Mouse (Mus musculus) right cerebral cortex, postnatal 4 days (tissue): Measurements from ENCODE around the gene Abhd13.
A peak's percentile ranks its signal among the peaks of the same experiment; 100 is the strongest.

Experiments used
- DNase-seq: peaks from one replicate; pipeline ENCODE4 v3.0.0-alpha.2; 2022

Gene Abhd13

GRCm38 (mm10) chr8:9977573-9978314 lies at the start of gene Abhd13, which contains the start of gene Lig4:
TSS of gene Abhd13 (plus strand) at chr8:9977707.
TSS of gene Lig4 (minus strand) at chr8:9977686.
- peak; percentile 98 for DNase-seq

GRCm38 (mm10) chr8:9929746-9930445 lies 47.6 kb upstream of the Abhd13 start:
- peak; percentile 41 for DNase-seq

GRCm38 (mm10) chr8:9932711-9933110 lies 44.8 kb upstream of the Abhd13 start:
- DNase-seq, result no peak

GRCm38 (mm10) chr8:9934891-9935565 lies 42.5 kb upstream of the Abhd13 start:
- DNase-seq, result peak; percentile 20

GRCm38 (mm10) chr8:9935574-9935973 lies 41.9 kb upstream of the Abhd13 start:
- no peak for DNase-seq

GRCm38 (mm10) chr8:9949134-9949890 lies 28.2 kb upstream of the Abhd13 start:
- DNase-seq, result no peak

- no peak for DNase-seq
Observed at GRCm38 (mm10) chr8:9958338-9958737, 19.2 kb upstream of the Abhd13 start.

GRCm38 (mm10) chr8:9959919-9960318 lies 17.6 kb upstream of the Abhd13 start:
- DNase-seq, result no peak

GRCm38 (mm10) chr8:9971866-9972265 lies 5.6 kb upstream of the Abhd13 start:
- DNase-seq, result no peak

GRCm38 (mm10) chr8:9975276-9975675 lies 2.2 kb upstream of the Abhd13 start:
- no peak for DNase-seq

- DNase-seq, result peak; percentile 95
Observed at GRCm38 (mm10) chr8:9975898-9976611, 1.5 kb upstream of the Abhd13 start.

- peak; percentile 4 for DNase-seq
Observed at GRCm38 (mm10) chr8:9977016-9977415, 491 bp upstream of the Abhd13 start.

GRCm38 (mm10) chr8:9978475-9979230 lies 1.1 kb downstream of the Abhd13 start:
- no peak for DNase-seq

- no peak for DNase-seq
Observed at GRCm38 (mm10) chr8:9979746-9980145, 2.2 kb downstream of the Abhd13 start.

- DNase-seq, result no peak
Observed at GRCm38 (mm10) chr8:9980188-9980587, 2.7 kb downstream of the Abhd13 start.

GRCm38 (mm10) chr8:10004115-10004514 lies 26.6 kb downstream of the Abhd13 start:
- no peak for DNase-seq

GRCm38 (mm10) chr8:10006156-10006985 lies 28.9 kb downstream of the Abhd13 start, which contains the start of gene Tnfsf13b:
TSS of gene Tnfsf13b (plus strand) at chr8:10006467.
- DNase-seq, result peak; percentile 3

- peak; percentile 20 for DNase-seq
Observed at GRCm38 (mm10) chr8:10006986-10007659, 29.6 kb downstream of the Abhd13 start.

- DNase-seq, result no peak
Observed at GRCm38 (mm10) chr8:10007660-10008028, 30.1 kb downstream of the Abhd13 start.

GRCm38 (mm10) chr8:10016252-10016651 lies 38.7 kb downstream of the Abhd13 start:
- DNase-seq, result no peak
